Mouse (Mus musculus) kidney, postnatal 0 days (tissue): Measurements from ENCODE around the gene S1pr4. TPM values are rescaled to one million over a fixed set of nuclear protein-coding genes. Genes with fewer than 3 reads are reported as not detected.
A peak's percentile ranks its signal among the peaks of the same experiment; 100 is the strongest.

Experiments
- ATAC-seq: fragments of 200-750 bp; cut with Nextera tagmentation; replicated peaks from 2 replicates; pipeline ENCODE4 v1.8.0; 2017; ENCODE audit warnings: low read depth, moderate number of reproducible peaks, moderate TSS enrichment, moderate library complexity; ENCODE audit not compliant: low FRiP score
- DNase-seq: peaks from one replicate; pipeline ENCODE4 v3.0.0-alpha.2; 2016; ENCODE audit warnings: low spot score
- H3K27ac ChIP-seq: fragments of 300-500 bp; sonication (generic); 2 replicates; pipeline ENCODE4 v1.5.1; 2014; ENCODE audit warnings: mild to moderate bottlenecking
- H3K27me3 ChIP-seq: fragments of 300-500 bp; sonication (generic); 2 replicates; pipeline ENCODE4 v1.6.1; 2014; ENCODE audit warnings: low read length, mixed read lengths; ENCODE audit not compliant: insufficient read depth
- H3K36me3 ChIP-seq: fragments of 300-500 bp; sonication (generic); 2 replicates; pipeline ENCODE4 v1.6.1; 2014; ENCODE audit warnings: low read length, mixed read lengths; ENCODE audit not compliant: insufficient read depth
- H3K4me1 ChIP-seq: fragments of 300-500 bp; sonication (generic); replicated peaks from 2 replicates; pipeline ENCODE4 v1.6.1; 2014; ENCODE audit warnings: antibody characterized with exemption, low read length, mixed read lengths; ENCODE audit not compliant: insufficient read depth
- H3K4me2 ChIP-seq: fragments of 300-500 bp; sonication (generic); 2 replicates; pipeline ENCODE4 v1.6.1; 2014; ENCODE audit warnings: mild to moderate bottlenecking, low read length, moderate library complexity, mixed read lengths
- H3K4me3 ChIP-seq: fragments of 300-500 bp; sonication (generic); replicated peaks from 2 replicates; pipeline ENCODE4 v1.5.1; 2014; ENCODE audit warnings: low read depth, low read length
- H3K9ac ChIP-seq: fragments of 300-500 bp; sonication (generic); 2 replicates; pipeline ENCODE4 v1.6.1; 2014; ENCODE audit warnings: low read depth, low read length
- H3K9me3 ChIP-seq: fragments of 300-500 bp; sonication (generic); replicated peaks from 2 replicates; pipeline ENCODE4 v1.6.1; 2016; ENCODE audit warnings: low read length, inconsistent platforms, mixed read lengths
- CTCF ChIP-seq: IDR thresholded peaks from 2 replicates; pipeline ENCODE4 v1.5.1; 2016; ENCODE audit warnings: antibody characterized with exemption, low read depth, mild to moderate bottlenecking, moderate library complexity
- WGBS: fragments of 180-500 bp; shearing (Covaris S2); extraction: QIAGEN DNeasy Blood & Tissue Kit; methylation state at CpG from one replicate; pipeline ENCODE4 v1.1.7; 2014; 5-methylcytosine and 5-hydroxymethylcytosine counted together
- polyA plus RNA-seq: library from polyadenylated mRNA; unstranded; fragments of >200 nt; fragmentation: Nextera tagmentation; extraction: Ambion mirVana; gene quantifications from 2 replicates; pipeline ENCODE4 v1.2.1, GENCODE M21; 2015

Gene S1pr4
- polyA plus RNA-seq, 1 experiment from 2014 or later: 1.7 TPM

GRCm38 (mm10) chr10:81483983-81484382, 15.9 kb downstream of the S1pr4 start:
- no peak overlapping the region for H3K9ac ChIP-seq
- peaks cover 19% of the 10 kb centered on the region; the same call in 1 of the 2 replicates for H3K36me3 ChIP-seq
- no peaks in the 10 kb centered on the region for H3K9me3 ChIP-seq
- TF ChIP-seq CTCF: peak; percentile 65
- no peaks in the 10 kb centered on the region for H3K4me1 ChIP-seq
- H3K4me3 ChIP-seq: no peak overlapping the region
- no peak overlapping the region for H3K27ac ChIP-seq
- no peak for ATAC-seq
- no peak overlapping the region for H3K4me2 ChIP-seq
- 12% methylated on average over 9 of the region's 9 CpGs for WGBS
- H3K27me3 ChIP-seq: peaks cover 18% of the 10 kb centered on the region; the same call in 1 of the 2 replicates
- DNase-seq: no peak

- no peak for DNase-seq
- Histone ChIP-seq H3K4me2 (peak within 1 kb of the TSS; percentile 70), H3K9me3 (no peaks in the 10 kb centered on the region), H3K9ac (peak within 1 kb of the TSS; percentile 24; the same call in 1 of the 2 replicates), H3K27me3 (peaks cover 18% of the 10 kb centered on the region; the same call in 1 of the 2 replicates), H3K4me3 (peak within 1 kb of the TSS; percentile 31), H3K4me1 (no peaks in the 10 kb centered on the region), H3K27ac (no peak within 1 kb of the TSS), H3K36me3 (peaks cover 5% of the 10 kb centered on the region; the same call in 1 of the 2 replicates)
- peak; percentile 65 for TF ChIP-seq CTCF
- 0 out of 2 replicates have a peak, but pooled peaks have one; percentile 22 for ATAC-seq
- under 1% methylated on average over 26 of the region's 36 CpGs for WGBS
Observed at GRCm38 (mm10) chr10:81482533-81482889, 17.4 kb downstream of the S1pr4 start, which contains the start of gene Celf5. Gene Celf5, minus strand, starts transcription at chr10:81482709.

- Histone ChIP-seq H3K4me1 (no peaks in the 10 kb centered on the region), H3K9ac (peak overlapping the region; percentile 24; the same call in 1 of the 2 replicates), H3K4me3 (peak overlapping the region; percentile 31), H3K36me3 (no peaks in the 10 kb centered on the region), H3K9me3 (no peaks in the 10 kb centered on the region), H3K4me2 (peak overlapping the region; percentile 70), H3K27ac (no peak overlapping the region), H3K27me3 (peaks cover 18% of the 10 kb centered on the region; the same call in 1 of the 2 replicates)
- TF ChIP-seq CTCF: no peak
- DNase-seq: no peak
- 3% methylated on average over 23 of the region's 35 CpGs for whole genome bisulfite sequencing
- no peak for ATAC-seq
Observed at GRCm38 (mm10) chr10:81481605-81482532, 18.1 kb downstream of the S1pr4 start.

- H3K27me3 ChIP-seq: peaks cover 35% of the 10 kb centered on the region
- 79% methylated on average over 10 of the region's 10 CpGs for WGBS
Observed at GRCm38 (mm10) chr10:81474461-81474860, 25.5 kb downstream of the S1pr4 start.

GRCm38 (mm10) chr10:81473003-81473451, 26.9 kb downstream of the S1pr4 start:
- Histone ChIP-seq H3K9ac (no peak overlapping the region), H3K27ac (no peak overlapping the region), H3K4me2 (no peak overlapping the region), H3K9me3 (no peaks in the 10 kb centered on the region), H3K36me3 (no peaks in the 10 kb centered on the region), H3K4me3 (no peak overlapping the region), H3K27me3 (peaks cover 35% of the 10 kb centered on the region), H3K4me1 (no peaks in the 10 kb centered on the region)
- WGBS: under 1% methylated on average over 20 of the region's 22 CpGs
- no peak; the same call in 1 of the 2 replicates for ATAC-seq
- DNase-seq: no peak
- no peak for TF ChIP-seq CTCF

More at GRCm38 (mm10) chr10:81474461-81474860, 25.5 kb downstream of the S1pr4 start:
- H3K4me1 ChIP-seq: no peaks in the 10 kb centered on the region
- ATAC-seq (no peak), DNase-seq (no peak)
- H3K9ac ChIP-seq: no peak overlapping the region
- no peak overlapping the region for H3K27ac ChIP-seq
- TF ChIP-seq CTCF: no peak
- no peaks in the 10 kb centered on the region for H3K36me3 ChIP-seq
- no peak overlapping the region for H3K4me3 ChIP-seq
- H3K9me3 ChIP-seq: no peaks in the 10 kb centered on the region
- no peak overlapping the region for H3K4me2 ChIP-seq

- Histone ChIP-seq H3K4me1 (no peaks in the 10 kb centered on the region), H3K4me3 (no peak overlapping the region), H3K27ac (no peak overlapping the region), H3K27me3 (peaks cover 35% of the 10 kb centered on the region), H3K9ac (no peak overlapping the region), H3K4me2 (no peak overlapping the region), H3K36me3 (no peaks in the 10 kb centered on the region), H3K9me3 (no peaks in the 10 kb centered on the region)
- no peak for ATAC-seq
- TF ChIP-seq CTCF: no peak
- DNase-seq: no peak
- WGBS: 6% methylated on average over 16 of the region's 18 CpGs
Observed at GRCm38 (mm10) chr10:81472403-81473002, 27.4 kb downstream of the S1pr4 start.
